Mouse (Mus musculus) lung, postnatal 0 days (tissue): ENCODE measurements at regions not wholly inside any gene's neighbourhood (a gene's known extent, or its start where the extent isn't known, plus 50 kb on each side); places are given as distances from the start of the nearest gene placed in this dataset.

Source experiments
- CTCF ChIP-seq: IDR thresholded peaks from 2 replicates; pipeline ENCODE4 v1.5.1; 2016; ENCODE audit warnings: antibody characterized with exemption, mild to moderate bottlenecking
- EP300 ChIP-seq: IDR thresholded peaks from 2 replicates; pipeline ENCODE4 v1.6.1; 2016; ENCODE audit warnings: antibody characterized with exemption, mild to moderate bottlenecking, control low read depth

DNA sequence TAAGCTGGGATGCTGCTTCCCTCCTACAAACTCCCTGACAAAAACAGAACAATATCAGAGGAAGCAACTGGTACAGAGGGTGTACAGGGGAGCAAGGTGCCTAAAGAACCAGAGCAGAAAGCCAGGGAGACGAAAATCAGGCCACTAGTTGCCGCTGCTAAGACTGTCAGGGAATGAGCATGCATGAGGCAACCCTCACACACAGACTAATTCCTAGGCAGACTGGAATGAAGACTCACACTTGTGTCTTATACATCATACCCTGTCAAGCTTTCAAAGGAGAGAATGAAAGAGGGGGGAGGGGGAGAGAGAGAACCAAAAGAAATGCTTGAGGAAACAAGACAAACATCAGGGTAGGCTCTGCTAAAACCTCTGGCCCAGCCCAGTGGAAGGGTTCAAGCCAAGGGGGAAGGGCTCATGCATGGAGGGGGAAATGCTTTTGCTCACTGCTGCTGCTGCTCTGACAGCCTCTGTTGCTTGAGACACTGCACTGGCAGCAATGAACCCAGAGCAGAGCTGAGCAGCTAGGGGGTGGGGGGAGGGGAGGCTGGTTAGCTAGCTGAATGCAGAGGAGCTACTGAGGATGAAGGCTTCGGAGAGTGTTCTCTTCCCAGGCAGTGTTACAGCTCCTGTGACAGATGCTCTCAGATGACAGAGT lies 835.5 kb upstream of the Gje1 start:
- no peak for TF ChIP-seq EP300
- no peak for TF ChIP-seq CTCF
